Mouse (Mus musculus): ENCODE measurements around the gene Hyal3. TPM values are rescaled to one million over a fixed set of nuclear protein-coding genes. Genes with fewer than 3 reads are reported as not detected.

Hyal3 gene
- polyA plus RNA-seq, 1 experiment from 2014 or later, result 0.66 TPM

GRCm38 (mm10) chr9:107541005-107541404 lies 39.6 kb upstream of the Hyal3 start:
- Histone ChIP-seq H3K4me1 (ENCODE audit: control insufficient read depth, insufficient read depth, low read length) (peaks cover 6% of the 10 kb centered on the region), H3K4me3 (ENCODE audit: low read depth, low read length) (peak overlapping the region; percentile 65), H3K36me3 (replicated peaks; ENCODE audit: control insufficient read depth, insufficient read depth, low read depth, low read length) (no peaks in the 10 kb centered on the region; the same call in none of the 2 replicates), H3K27ac (replicated peaks; ENCODE audit: low read depth, low read length) (no peak overlapping the region), H3K9ac (replicated peaks; ENCODE audit: low read length) (no peak overlapping the region; the same call in 1 of the 2 replicates), H3K9me3 (replicated peaks; ENCODE audit: control insufficient read depth, low read length) (no peaks in the 10 kb centered on the region), H3K4me2 (ENCODE audit: low read depth, low read length) (peak overlapping the region; percentile 80), H3K27me3 (ENCODE audit: control insufficient read depth, insufficient read depth, low read length) (no peaks in the 10 kb centered on the region)
- DNase-seq (ENCODE audit: low spot score) (no peak), ATAC-seq (replicated peaks; ENCODE audit: insufficient number of reproducible peaks, low FRiP score, low TSS enrichment, low read depth) (no peak)
- 37% methylated on average over 10 of the region's 10 CpGs for WGBS

- no peaks in the 10 kb centered on the region; the same call in none of the 2 replicates for H3K36me3 ChIP-seq (replicated peaks; ENCODE audit: control insufficient read depth, insufficient read depth, low read depth, low read length)
- H3K27me3 ChIP-seq (ENCODE audit: control insufficient read depth, insufficient read depth, low read length), result no peaks in the 10 kb centered on the region
- DNase-seq (ENCODE audit: low spot score), result peak; percentile 96
- H3K9me3 ChIP-seq (replicated peaks; ENCODE audit: control insufficient read depth, low read length), result no peaks in the 10 kb centered on the region
- peak within 1 kb of the TSS; percentile 65 for H3K4me3 ChIP-seq (ENCODE audit: low read depth, low read length)
- peak within 1 kb of the TSS; percentile 67 for H3K9ac ChIP-seq (replicated peaks; ENCODE audit: low read length)
- ATAC-seq (replicated peaks; ENCODE audit: insufficient number of reproducible peaks, low FRiP score, low TSS enrichment, low read depth), result peak; percentile 54
- H3K4me1 ChIP-seq (ENCODE audit: control insufficient read depth, insufficient read depth, low read length), result peaks cover under 1% of the 10 kb centered on the region
- peak within 1 kb of the TSS; percentile 80 for H3K4me2 ChIP-seq (ENCODE audit: low read depth, low read length)
- WGBS, result under 1% methylated on average over 46 of the region's 46 CpGs
- no peak within 1 kb of the TSS for H3K27ac ChIP-seq (replicated peaks; ENCODE audit: low read depth, low read length)
Observed at GRCm38 (mm10) chr9:107541474-107542351, 38.9 kb upstream of the Hyal3 start, which contains the start of the genes Cyb561d2 and Nprl2. Gene Cyb561d2, minus strand, starts transcription at chr9:107542193. Gene Nprl2, plus strand, starts transcription at chr9:107542226.

GRCm38 (mm10) chr9:107542352-107542686 lies 38.3 kb upstream of the Hyal3 start:
- peak overlapping the region; percentile 67 for H3K9ac ChIP-seq (replicated peaks; ENCODE audit: low read length)
- no peaks in the 10 kb centered on the region for H3K9me3 ChIP-seq (replicated peaks; ENCODE audit: control insufficient read depth, low read length)
- peak overlapping the region; percentile 80 for H3K4me2 ChIP-seq (ENCODE audit: low read depth, low read length)
- DNase-seq (ENCODE audit: low spot score) (no peak), ATAC-seq (replicated peaks; ENCODE audit: insufficient number of reproducible peaks, low FRiP score, low TSS enrichment, low read depth) (no peak)
- H3K27me3 ChIP-seq (ENCODE audit: control insufficient read depth, insufficient read depth, low read length), result no peaks in the 10 kb centered on the region
- peak overlapping the region; percentile 65 for H3K4me3 ChIP-seq (ENCODE audit: low read depth, low read length)
- H3K36me3 ChIP-seq (replicated peaks; ENCODE audit: control insufficient read depth, insufficient read depth, low read depth, low read length), result no peaks in the 10 kb centered on the region; the same call in none of the 2 replicates
- no peaks in the 10 kb centered on the region; the same call in none of the 2 replicates for H3K4me1 ChIP-seq (ENCODE audit: control insufficient read depth, insufficient read depth, low read length)
- H3K27ac ChIP-seq (replicated peaks; ENCODE audit: low read depth, low read length), result no peak overlapping the region
- WGBS, result 0% methylated on average over 11 of the region's 11 CpGs

GRCm38 (mm10) chr9:107542721-107543120 lies 37.9 kb upstream of the Hyal3 start:
- peak overlapping the region; percentile 67 for H3K9ac ChIP-seq (replicated peaks; ENCODE audit: low read length)
- DNase-seq (ENCODE audit: low spot score) (no peak), ATAC-seq (replicated peaks; ENCODE audit: insufficient number of reproducible peaks, low FRiP score, low TSS enrichment, low read depth) (no peak)
- no peak overlapping the region for H3K27ac ChIP-seq (replicated peaks; ENCODE audit: low read depth, low read length)
- no peaks in the 10 kb centered on the region for H3K9me3 ChIP-seq (replicated peaks; ENCODE audit: control insufficient read depth, low read length)
- WGBS, result 41% methylated on average over 8 of the region's 8 CpGs
- no peaks in the 10 kb centered on the region; the same call in none of the 2 replicates for H3K4me1 ChIP-seq (ENCODE audit: control insufficient read depth, insufficient read depth, low read length)
- H3K4me2 ChIP-seq (ENCODE audit: low read depth, low read length), result peak overlapping the region; percentile 80
- peak overlapping the region; percentile 65 for H3K4me3 ChIP-seq (ENCODE audit: low read depth, low read length)
- no peaks in the 10 kb centered on the region for H3K27me3 ChIP-seq (ENCODE audit: control insufficient read depth, insufficient read depth, low read length)
- no peaks in the 10 kb centered on the region; the same call in none of the 2 replicates for H3K36me3 ChIP-seq (replicated peaks; ENCODE audit: control insufficient read depth, insufficient read depth, low read depth, low read length)

- H3K4me3 ChIP-seq (ENCODE audit: low read depth, low read length), result no peak overlapping the region
- no peak overlapping the region for H3K27ac ChIP-seq (replicated peaks; ENCODE audit: low read depth, low read length)
- WGBS, result 84% methylated on average over 11 of the region's 11 CpGs
- no peaks in the 10 kb centered on the region; the same call in 1 of the 2 replicates for H3K36me3 ChIP-seq (replicated peaks; ENCODE audit: control insufficient read depth, insufficient read depth, low read depth, low read length)
- H3K4me2 ChIP-seq (ENCODE audit: low read depth, low read length), result peak overlapping the region; percentile 16
- H3K9me3 ChIP-seq (replicated peaks; ENCODE audit: control insufficient read depth, low read length), result no peaks in the 10 kb centered on the region
- no peaks in the 10 kb centered on the region; the same call in none of the 2 replicates for H3K4me1 ChIP-seq (ENCODE audit: control insufficient read depth, insufficient read depth, low read length)
- DNase-seq (ENCODE audit: low spot score) (no peak), ATAC-seq (replicated peaks; ENCODE audit: insufficient number of reproducible peaks, low FRiP score, low TSS enrichment, low read depth) (no peak)
- H3K27me3 ChIP-seq (ENCODE audit: control insufficient read depth, insufficient read depth, low read length), result no peaks in the 10 kb centered on the region
- no peak overlapping the region; the same call in 1 of the 2 replicates for H3K9ac ChIP-seq (replicated peaks; ENCODE audit: low read length)
Observed at GRCm38 (mm10) chr9:107543299-107543698, 37.3 kb upstream of the Hyal3 start.

- no peak overlapping the region for H3K27ac ChIP-seq (replicated peaks; ENCODE audit: low read depth, low read length)
- H3K4me2 ChIP-seq (ENCODE audit: low read depth, low read length), result no peak overlapping the region
- H3K4me3 ChIP-seq (ENCODE audit: low read depth, low read length), result no peak overlapping the region
- ATAC-seq (replicated peaks; ENCODE audit: insufficient number of reproducible peaks, low FRiP score, low TSS enrichment, low read depth), result no peak
- H3K36me3 ChIP-seq (replicated peaks; ENCODE audit: control insufficient read depth, insufficient read depth, low read depth, low read length), result no peaks in the 10 kb centered on the region; the same call in 1 of the 2 replicates
- H3K9ac ChIP-seq (replicated peaks; ENCODE audit: low read length), result no peak overlapping the region
- H3K4me1 ChIP-seq (ENCODE audit: control insufficient read depth, insufficient read depth, low read length), result no peaks in the 10 kb centered on the region; the same call in none of the 2 replicates
- no peak for DNase-seq (ENCODE audit: low spot score)
- H3K27me3 ChIP-seq (ENCODE audit: control insufficient read depth, insufficient read depth, low read length), result no peaks in the 10 kb centered on the region
- WGBS, result 92% methylated on average over 17 of the region's 17 CpGs
- H3K9me3 ChIP-seq (replicated peaks; ENCODE audit: control insufficient read depth, low read length), result no peaks in the 10 kb centered on the region
Observed at GRCm38 (mm10) chr9:107544196-107544700, 36.4 kb upstream of the Hyal3 start.

- ATAC-seq (replicated peaks; ENCODE audit: insufficient number of reproducible peaks, low FRiP score, low TSS enrichment, low read depth) (no peak), DNase-seq (ENCODE audit: low spot score) (no peak)
- Histone ChIP-seq H3K4me2 (ENCODE audit: low read depth, low read length) (no peak overlapping the region), H3K27ac (replicated peaks; ENCODE audit: low read depth, low read length) (no peak overlapping the region), H3K36me3 (replicated peaks; ENCODE audit: control insufficient read depth, insufficient read depth, low read depth, low read length) (no peaks in the 10 kb centered on the region; the same call in 1 of the 2 replicates), H3K4me1 (ENCODE audit: control insufficient read depth, insufficient read depth, low read length) (no peaks in the 10 kb centered on the region; the same call in none of the 2 replicates), H3K4me3 (ENCODE audit: low read depth, low read length) (no peak overlapping the region), H3K27me3 (ENCODE audit: control insufficient read depth, insufficient read depth, low read length) (no peaks in the 10 kb centered on the region), H3K9ac (replicated peaks; ENCODE audit: low read length) (no peak overlapping the region), H3K9me3 (replicated peaks; ENCODE audit: control insufficient read depth, low read length) (no peaks in the 10 kb centered on the region)
- 92% methylated on average over 12 of the region's 12 CpGs for WGBS
Observed at GRCm38 (mm10) chr9:107544729-107545128, 35.9 kb upstream of the Hyal3 start.

GRCm38 (mm10) chr9:107545199-107545598 lies 35.4 kb upstream of the Hyal3 start:
- H3K4me3 ChIP-seq (ENCODE audit: low read depth, low read length), result no peak overlapping the region
- H3K4me2 ChIP-seq (ENCODE audit: low read depth, low read length), result no peak overlapping the region; the same call in 1 of the 2 replicates
- H3K9ac ChIP-seq (replicated peaks; ENCODE audit: low read length), result no peak overlapping the region
- DNase-seq (ENCODE audit: low spot score) (no peak), ATAC-seq (replicated peaks; ENCODE audit: insufficient number of reproducible peaks, low FRiP score, low TSS enrichment, low read depth) (no peak)
- H3K4me1 ChIP-seq (ENCODE audit: control insufficient read depth, insufficient read depth, low read length), result no peaks in the 10 kb centered on the region; the same call in none of the 2 replicates
- H3K9me3 ChIP-seq (replicated peaks; ENCODE audit: control insufficient read depth, low read length), result no peaks in the 10 kb centered on the region
- no peaks in the 10 kb centered on the region for H3K27me3 ChIP-seq (ENCODE audit: control insufficient read depth, insufficient read depth, low read length)
- no peak overlapping the region for H3K27ac ChIP-seq (replicated peaks; ENCODE audit: low read depth, low read length)
- no peaks in the 10 kb centered on the region; the same call in 1 of the 2 replicates for H3K36me3 ChIP-seq (replicated peaks; ENCODE audit: control insufficient read depth, insufficient read depth, low read depth, low read length)
- WGBS, result 83% methylated on average over 10 of the region's 10 CpGs
